Mouse (Mus musculus) right cerebral cortex, postnatal 10 days (tissue): Measurements from ENCODE around the gene Dennd6b.

Experiments used
- DNase-seq, 2 experiments: peaks; one replicate each; pipeline ENCODE4 v3.0.0; 2021; ENCODE audit warnings: low spot score in 2 of 2

Dennd6b gene

GRCm38 (mm10) chr15:89196313-89196706 is at the start of gene Dennd6b:
TSS of gene Dennd6b (minus strand) at chr15:89196496.
- DNase-seq = peak; percentile 97 to 98

GRCm38 (mm10) chr15:89241025-89241424 is 44.7 kb upstream of the Dennd6b start:
- DNase-seq = no peak

- DNase-seq = no peak
These were observed 43.6 kb upstream of the Dennd6b start for GRCm38 (mm10) chr15:89239751-89240392.

GRCm38 (mm10) chr15:89234052-89234451 is 37.8 kb upstream of the Dennd6b start:
- no peak for DNase-seq

GRCm38 (mm10) chr15:89233586-89233985 is 37.3 kb upstream of the Dennd6b start:
- no peak for DNase-seq

GRCm38 (mm10) chr15:89215611-89216233 is 19.4 kb upstream of the Dennd6b start:
- no peak for DNase-seq

GRCm38 (mm10) chr15:89214953-89215352 is 18.7 kb upstream of the Dennd6b start:
- DNase-seq = no peak

- no peak for DNase-seq
These were observed 17.2 kb upstream of the Dennd6b start for GRCm38 (mm10) chr15:89213517-89213916.

GRCm38 (mm10) chr15:89212495-89212894 is 16.2 kb upstream of the Dennd6b start:
- DNase-seq = no peak

- peak in 1 of 2 experiments; percentile 50 for DNase-seq
These were observed 15.6 kb upstream of the Dennd6b start for GRCm38 (mm10) chr15:89211716-89212461.

- DNase-seq = peak; percentile 87 to 89
These were observed 14.8 kb upstream of the Dennd6b start, which contains the start of gene Ppp6r2 for GRCm38 (mm10) chr15:89210915-89211715. TSS of gene Ppp6r2 (plus strand) at chr15:89211553.

GRCm38 (mm10) chr15:89209886-89210761 is 13.8 kb upstream of the Dennd6b start:
- peak; percentile 85 to 91 for DNase-seq

- DNase-seq = no peak
These were observed 11.2 kb upstream of the Dennd6b start for GRCm38 (mm10) chr15:89207457-89207856.

- DNase-seq = peak in 1 of 2 experiments; percentile 26
These were observed 760 bp upstream of the Dennd6b start for GRCm38 (mm10) chr15:89197056-89197455.

- DNase-seq = peak; percentile 94 to 96
These were observed 495 bp downstream of the Dennd6b start for GRCm38 (mm10) chr15:89195690-89196312.

- DNase-seq = peak in 1 of 2 experiments; percentile 59
These were observed 1.0 kb downstream of the Dennd6b start for GRCm38 (mm10) chr15:89195261-89195681.

GRCm38 (mm10) chr15:89184937-89185227 is 11.4 kb downstream of the Dennd6b start:
- DNase-seq = peak; percentile 22 to 32

GRCm38 (mm10) chr15:89184141-89184936 is 12.0 kb downstream of the Dennd6b start:
- peak; percentile 21 to 35 for DNase-seq

- DNase-seq = peak; percentile 33 to 40
These were observed 13.5 kb downstream of the Dennd6b start for GRCm38 (mm10) chr15:89182842-89183241.

- peak; percentile 55 to 56 for DNase-seq
These were observed 14.0 kb downstream of the Dennd6b start for GRCm38 (mm10) chr15:89182328-89182741.
